Mouse (Mus musculus): ENCODE measurements around the gene Otud6a. TPM values are rescaled to one million over a fixed set of nuclear protein-coding genes. Genes with fewer than 3 reads are reported as not detected.
"Not testable (repeated sequence)": the region's sequence is repeated elsewhere in the genome, so short reads cannot be mapped to it uniquely, and the experiment has no call there.

The Otud6a gene
- polyA plus RNA-seq (2015; fragmentation: Nextera tagmentation; extraction: Ambion mirVana): not detected in 2 replicates

GRCm38 (mm10) chrX:100428693-100429092, at the start of gene Otud6a:
Gene Otud6a, plus strand, starts transcription at chrX:100429013.
- Histone ChIP-seq H3K9ac (no peak within 1 kb of the TSS), H3K27ac (no peak within 1 kb of the TSS), H3K36me3 (no peaks in the 10 kb centered on the region), H3K4me1 (no peaks in the 10 kb centered on the region), H3K4me2 (no peak within 1 kb of the TSS), H3K4me3 (replicated peaks) (no peak within 1 kb of the TSS), H3K9me3 (no peaks in the 10 kb centered on the region), H3K27me3 (replicated peaks) (no peaks in the 10 kb centered on the region)
- 90% methylated on average over 21 of the region's 21 CpGs for WGBS
- ATAC-seq (ENCODE audit: insufficient read depth, low FRiP score, low read depth): no peak

GRCm38 (mm10) chrX:100389887-100390286, 38.9 kb upstream of the Otud6a start:
- H3K36me3 ChIP-seq: no peaks in the 10 kb centered on the region
- no peaks in the 10 kb centered on the region for H3K27me3 ChIP-seq (replicated peaks)
- no peak overlapping the region for H3K9ac ChIP-seq
- WGBS: 82% methylated on average over 1 of the region's 1 CpGs
- H3K27ac ChIP-seq: no peak overlapping the region
- ATAC-seq (ENCODE audit: insufficient read depth, low FRiP score, low read depth): no peak
- H3K4me2 ChIP-seq: no peak overlapping the region
- no peaks in the 10 kb centered on the region for H3K9me3 ChIP-seq
- H3K4me3 ChIP-seq (replicated peaks): no peak overlapping the region
- no peaks in the 10 kb centered on the region for H3K4me1 ChIP-seq

GRCm38 (mm10) chrX:100392304-100392703, 36.5 kb upstream of the Otud6a start:
- Histone ChIP-seq H3K9me3 (no peaks in the 10 kb centered on the region), H3K9ac (no peak overlapping the region), H3K36me3 (no peaks in the 10 kb centered on the region), H3K27me3 (replicated peaks) (no peaks in the 10 kb centered on the region), H3K4me2 (no peak overlapping the region), H3K4me1 (no peaks in the 10 kb centered on the region), H3K4me3 (replicated peaks) (no peak overlapping the region), H3K27ac (no peak overlapping the region)
- no peak for ATAC-seq (ENCODE audit: insufficient read depth, low FRiP score, low read depth)
- WGBS: 38% methylated on average over 6 of the region's 6 CpGs

GRCm38 (mm10) chrX:100394223-100394861, 34.5 kb upstream of the Otud6a start:
- no peaks in the 10 kb centered on the region for H3K9me3 ChIP-seq
- no peaks in the 10 kb centered on the region for H3K27me3 ChIP-seq (replicated peaks)
- no peak overlapping the region for H3K4me2 ChIP-seq
- H3K9ac ChIP-seq: no peak overlapping the region
- H3K27ac ChIP-seq: no peak overlapping the region
- H3K36me3 ChIP-seq: no peaks in the 10 kb centered on the region
- no peaks in the 10 kb centered on the region for H3K4me1 ChIP-seq
- no peak overlapping the region for H3K4me3 ChIP-seq (replicated peaks)
- 70% methylated on average over 7 of the region's 7 CpGs for WGBS
- no peak for ATAC-seq (ENCODE audit: insufficient read depth, low FRiP score, low read depth)

GRCm38 (mm10) chrX:100395026-100395425, 33.8 kb upstream of the Otud6a start:
- Histone ChIP-seq H3K27me3 (replicated peaks) (no peaks in the 10 kb centered on the region), H3K36me3 (no peaks in the 10 kb centered on the region), H3K27ac (no peak overlapping the region), H3K4me2 (no peak overlapping the region), H3K9me3 (no peaks in the 10 kb centered on the region), H3K9ac (no peak overlapping the region), H3K4me3 (replicated peaks) (no peak overlapping the region), H3K4me1 (no peaks in the 10 kb centered on the region)
- ATAC-seq (ENCODE audit: insufficient read depth, low FRiP score, low read depth): no peak
- WGBS: 80% methylated on average over 8 of the region's 8 CpGs

GRCm38 (mm10) chrX:100400900-100401299, 27.9 kb upstream of the Otud6a start:
- no peak overlapping the region for H3K27ac ChIP-seq
- H3K9ac ChIP-seq: no peak overlapping the region
- H3K4me2 ChIP-seq: no peak overlapping the region
- ATAC-seq (ENCODE audit: insufficient read depth, low FRiP score, low read depth): no peak
- no peaks in the 10 kb centered on the region for H3K27me3 ChIP-seq (replicated peaks)
- H3K4me1 ChIP-seq: no peaks in the 10 kb centered on the region
- no peaks in the 10 kb centered on the region for H3K36me3 ChIP-seq
- H3K4me3 ChIP-seq (replicated peaks): no peak overlapping the region
- H3K9me3 ChIP-seq: no peaks in the 10 kb centered on the region

- 78% methylated on average over 5 of the region's 5 CpGs for WGBS
Observed at GRCm38 (mm10) chrX:100401657-100402056, 27.2 kb upstream of the Otud6a start.

GRCm38 (mm10) chrX:100409245-100409644, 19.6 kb upstream of the Otud6a start:
- no peaks in the 10 kb centered on the region for H3K9me3 ChIP-seq
- H3K36me3 ChIP-seq: no peaks in the 10 kb centered on the region
- no peak overlapping the region for H3K4me3 ChIP-seq (replicated peaks)
- no peak overlapping the region for H3K9ac ChIP-seq
- no peaks in the 10 kb centered on the region for H3K27me3 ChIP-seq (replicated peaks)
- WGBS: 63% methylated on average over 1 of the region's 1 CpGs
- H3K4me2 ChIP-seq: no peak overlapping the region
- no peak for ATAC-seq (ENCODE audit: insufficient read depth, low FRiP score, low read depth)
- H3K4me1 ChIP-seq: no peaks in the 10 kb centered on the region
- H3K27ac ChIP-seq: no peak overlapping the region

More at GRCm38 (mm10) chrX:100401657-100402056, 27.2 kb upstream of the Otud6a start:
- Histone ChIP-seq H3K27ac (no peak overlapping the region), H3K27me3 (replicated peaks) (no peaks in the 10 kb centered on the region), H3K4me1 (no peaks in the 10 kb centered on the region), H3K36me3 (no peaks in the 10 kb centered on the region), H3K4me3 (replicated peaks) (no peak overlapping the region), H3K4me2 (no peak overlapping the region), H3K9ac (no peak overlapping the region), H3K9me3 (no peaks in the 10 kb centered on the region)
- ATAC-seq (ENCODE audit: insufficient read depth, low FRiP score, low read depth): no peak

GRCm38 (mm10) chrX:100432311-100432710, 3.5 kb downstream of the Otud6a start:
- WGBS: 75% methylated on average over 3 of the region's 3 CpGs
- Histone ChIP-seq H3K9me3 (no peaks in the 10 kb centered on the region), H3K27me3 (replicated peaks) (0 out of 2 replicates have a peak, but pooled peaks cover 3% of the 10 kb centered on the region), H3K27ac (no peak overlapping the region), H3K4me2 (no peak overlapping the region), H3K4me3 (replicated peaks) (no peak overlapping the region), H3K9ac (no peak overlapping the region), H3K36me3 (no peaks in the 10 kb centered on the region), H3K4me1 (no peaks in the 10 kb centered on the region)
- no peak for ATAC-seq (ENCODE audit: insufficient read depth, low FRiP score, low read depth)

GRCm38 (mm10) chrX:100442617-100443016, 13.8 kb downstream of the Otud6a start, which contains the start of gene Awat2:
Gene Awat2, minus strand, starts transcription at chrX:100442717.
- ATAC-seq (ENCODE audit: insufficient read depth, low FRiP score, low read depth); H3K4me1 ChIP-seq; H3K9me3 ChIP-seq; H3K27me3 ChIP-seq (replicated peaks); H3K9ac ChIP-seq; H3K27ac ChIP-seq; H3K4me3 ChIP-seq (replicated peaks); H3K4me2 ChIP-seq; H3K36me3 ChIP-seq: not testable (repeated sequence)
- 82% methylated on average over 2 of the region's 2 CpGs for WGBS

- no peak overlapping the region for H3K9ac ChIP-seq
- H3K27ac ChIP-seq: no peak overlapping the region
- ATAC-seq (ENCODE audit: insufficient read depth, low FRiP score, low read depth): no peak
- no peak overlapping the region for H3K4me2 ChIP-seq
- H3K4me3 ChIP-seq (replicated peaks): no peak overlapping the region
- no peaks in the 10 kb centered on the region for H3K36me3 ChIP-seq
- H3K27me3 ChIP-seq (replicated peaks): no peaks in the 10 kb centered on the region
- H3K9me3 ChIP-seq: no peaks in the 10 kb centered on the region
- 86% methylated on average over 7 of the region's 7 CpGs for WGBS
- H3K4me1 ChIP-seq: no peaks in the 10 kb centered on the region
Observed at GRCm38 (mm10) chrX:100443532-100443931, 14.7 kb downstream of the Otud6a start.

- Histone ChIP-seq H3K9ac (no peak overlapping the region), H3K4me2 (no peak overlapping the region), H3K9me3 (no peaks in the 10 kb centered on the region), H3K4me1 (no peaks in the 10 kb centered on the region), H3K27me3 (replicated peaks) (no peaks in the 10 kb centered on the region), H3K4me3 (replicated peaks) (no peak overlapping the region), H3K36me3 (no peaks in the 10 kb centered on the region), H3K27ac (no peak overlapping the region)
- 62% methylated on average over 4 of the region's 4 CpGs for WGBS
- no peak for ATAC-seq (ENCODE audit: insufficient read depth, low FRiP score, low read depth)
Observed at GRCm38 (mm10) chrX:100468047-100468446, 39.2 kb downstream of the Otud6a start.

- H3K27ac ChIP-seq: no peak overlapping the region
- H3K4me3 ChIP-seq (replicated peaks): no peak overlapping the region
- no peaks in the 10 kb centered on the region for H3K4me1 ChIP-seq
- H3K4me2 ChIP-seq: no peak overlapping the region
- ATAC-seq (ENCODE audit: insufficient read depth, low FRiP score, low read depth): no peak
- H3K27me3 ChIP-seq (replicated peaks): no peaks in the 10 kb centered on the region
- no peak overlapping the region for H3K9ac ChIP-seq
- H3K36me3 ChIP-seq: no peaks in the 10 kb centered on the region
- H3K9me3 ChIP-seq: no peaks in the 10 kb centered on the region
- WGBS: 88% methylated on average over 3 of the region's 3 CpGs
Observed at GRCm38 (mm10) chrX:100470126-100470525, 41.3 kb downstream of the Otud6a start.
